Mouse (Mus musculus): Measurements from ENCODE around the gene Ppie. TPM values are rescaled to one million over a fixed set of nuclear protein-coding genes. Genes with fewer than 3 reads are reported as not detected.
"Not testable (repeated sequence)": the region's sequence is repeated elsewhere in the genome, so short reads cannot be mapped to it uniquely, and the experiment has no call there.

Gene Ppie
- polyA plus RNA-seq (2015; fragmentation: Nextera tagmentation; extraction: Ambion mirVana): 71.1 and 71.7 TPM in 2 replicates

GRCm38 (mm10) chr4:123139513-123140154 lies at the start of gene Ppie:
TSS of gene Ppie (minus strand) at chr4:123139951.
- no peaks in the 10 kb centered on the region for H3K9me3 ChIP-seq
- peak within 1 kb of the TSS; percentile 68 for H3K4me3 ChIP-seq
- H3K4me1 ChIP-seq: peaks cover 22% of the 10 kb centered on the region
- peak within 1 kb of the TSS; percentile 82 for H3K27ac ChIP-seq (replicated peaks)
- H3K36me3 ChIP-seq: peaks cover 12% of the 10 kb centered on the region
- 0 out of 2 replicates have a peak, but pooled peaks cover 3% of the 10 kb centered on the region for H3K27me3 ChIP-seq
- ATAC-seq (replicated peaks): peak; percentile 96
- WGBS: under 1% methylated on average over 34 of the region's 34 CpGs
- peak within 1 kb of the TSS; percentile 82 for H3K4me2 ChIP-seq (replicated peaks)
- H3K9ac ChIP-seq (replicated peaks): peak within 1 kb of the TSS; percentile 59

- Histone ChIP-seq H3K9ac (replicated peaks) (no peak overlapping the region), H3K27ac (replicated peaks) (0 out of 2 replicates have a peak overlapping the region, but pooled peaks have one; percentile 3), H3K27me3 (peaks cover 22% of the 10 kb centered on the region), H3K4me1 (peaks cover 31% of the 10 kb centered on the region), H3K9me3 (no peaks in the 10 kb centered on the region), H3K4me3 (0 out of 2 replicates have a peak overlapping the region, but pooled peaks have one; percentile 54), H3K4me2 (replicated peaks) (peak overlapping the region; percentile 81), H3K36me3 (no peaks in the 10 kb centered on the region)
- no peak for ATAC-seq (replicated peaks)
- WGBS: 45% methylated on average over 3 of the region's 3 CpGs
Observed at GRCm38 (mm10) chr4:123184816-123185215, 45.1 kb upstream of the Ppie start.

- ATAC-seq (replicated peaks): peak; percentile 92
- Histone ChIP-seq H3K27ac (replicated peaks) (peak overlapping the region; percentile 53), H3K9ac (replicated peaks) (peak overlapping the region; percentile 62), H3K4me3 (peak overlapping the region; percentile 54), H3K4me1 (peaks cover 31% of the 10 kb centered on the region), H3K27me3 (peaks cover 22% of the 10 kb centered on the region), H3K36me3 (no peaks in the 10 kb centered on the region), H3K4me2 (replicated peaks) (peak overlapping the region; percentile 81), H3K9me3 (no peaks in the 10 kb centered on the region)
- WGBS: 11% methylated on average over 43 of the region's 44 CpGs
Observed at GRCm38 (mm10) chr4:123183239-123184056, 43.7 kb upstream of the Ppie start.

GRCm38 (mm10) chr4:123182328-123183238 lies 42.8 kb upstream of the Ppie start, which contains the start of gene Hpcal4:
TSS of gene Hpcal4 (plus strand) at chr4:123183227.
- H3K36me3 ChIP-seq: no peaks in the 10 kb centered on the region
- H3K9ac ChIP-seq (replicated peaks): peak within 1 kb of the TSS; percentile 62
- WGBS: under 1% methylated on average over 44 of the region's 44 CpGs
- H3K27ac ChIP-seq (replicated peaks): peak within 1 kb of the TSS; percentile 53
- H3K4me3 ChIP-seq: peak within 1 kb of the TSS; percentile 54
- no peaks in the 10 kb centered on the region for H3K9me3 ChIP-seq
- peak; percentile 66 for ATAC-seq (replicated peaks)
- peaks cover 22% of the 10 kb centered on the region for H3K27me3 ChIP-seq
- H3K4me1 ChIP-seq: peaks cover 31% of the 10 kb centered on the region
- H3K4me2 ChIP-seq (replicated peaks): peak within 1 kb of the TSS; percentile 81

- H3K4me1 ChIP-seq: no peaks in the 10 kb centered on the region
- H3K27me3 ChIP-seq: 0 out of 2 replicates have a peak, but pooled peaks cover 4% of the 10 kb centered on the region
- no peak overlapping the region for H3K27ac ChIP-seq (replicated peaks)
- ATAC-seq (replicated peaks): no peak
- H3K4me3 ChIP-seq: no peak overlapping the region
- no peak overlapping the region for H3K4me2 ChIP-seq (replicated peaks)
- no peak overlapping the region for H3K9ac ChIP-seq (replicated peaks)
- no peaks in the 10 kb centered on the region for H3K9me3 ChIP-seq
- H3K36me3 ChIP-seq: no peaks in the 10 kb centered on the region
Observed at GRCm38 (mm10) chr4:123171811-123172210, 32.1 kb upstream of the Ppie start.

GRCm38 (mm10) chr4:123164157-123164556 lies 24.4 kb upstream of the Ppie start:
- 92% methylated on average over 15 of the region's 15 CpGs for WGBS
- Histone ChIP-seq H3K27ac (replicated peaks) (no peak overlapping the region), H3K36me3 (no peaks in the 10 kb centered on the region), H3K4me3 (no peak overlapping the region), H3K27me3 (no peaks in the 10 kb centered on the region), H3K9me3 (no peaks in the 10 kb centered on the region), H3K4me1 (peaks cover 9% of the 10 kb centered on the region), H3K4me2 (replicated peaks) (no peak overlapping the region), H3K9ac (replicated peaks) (no peak overlapping the region)
- ATAC-seq (replicated peaks): no peak

- WGBS: 10% methylated on average over 15 of the region's 15 CpGs
- H3K4me1 ChIP-seq: peaks cover 9% of the 10 kb centered on the region
- ATAC-seq (replicated peaks): no peak
- H3K9me3 ChIP-seq: no peaks in the 10 kb centered on the region
- H3K9ac ChIP-seq (replicated peaks): no peak overlapping the region
- H3K36me3 ChIP-seq: no peaks in the 10 kb centered on the region
- no peak overlapping the region for H3K4me3 ChIP-seq
- H3K4me2 ChIP-seq (replicated peaks): peak overlapping the region; percentile 28
- H3K27ac ChIP-seq (replicated peaks): no peak overlapping the region
- no peaks in the 10 kb centered on the region for H3K27me3 ChIP-seq
Observed at GRCm38 (mm10) chr4:123162305-123162917, 22.7 kb upstream of the Ppie start.

GRCm38 (mm10) chr4:123161251-123161650 lies 21.5 kb upstream of the Ppie start:
- not testable (repeated sequence) for H3K9ac ChIP-seq (replicated peaks); H3K9me3 ChIP-seq; H3K36me3 ChIP-seq; H3K27ac ChIP-seq (replicated peaks); H3K4me2 ChIP-seq (replicated peaks); H3K4me3 ChIP-seq; H3K27me3 ChIP-seq; H3K4me1 ChIP-seq; ATAC-seq (replicated peaks)
- 91% methylated on average over 3 of the region's 3 CpGs for WGBS

- no peaks in the 10 kb centered on the region for H3K36me3 ChIP-seq
- no peak for ATAC-seq (replicated peaks)
- H3K4me2 ChIP-seq (replicated peaks): no peak overlapping the region
- H3K9me3 ChIP-seq: no peaks in the 10 kb centered on the region
- no peak overlapping the region for H3K27ac ChIP-seq (replicated peaks)
- 85% methylated on average over 6 of the region's 6 CpGs for WGBS
- H3K4me1 ChIP-seq: peaks cover 9% of the 10 kb centered on the region
- no peak overlapping the region for H3K4me3 ChIP-seq
- H3K9ac ChIP-seq (replicated peaks): no peak overlapping the region
- H3K27me3 ChIP-seq: no peaks in the 10 kb centered on the region
Observed at GRCm38 (mm10) chr4:123160571-123160970, 20.8 kb upstream of the Ppie start.

GRCm38 (mm10) chr4:123155840-123156239 lies 16.1 kb upstream of the Ppie start:
- H3K27ac ChIP-seq (replicated peaks): no peak overlapping the region
- no peak; the same call in 1 of the 2 replicates for ATAC-seq (replicated peaks)
- no peak overlapping the region for H3K4me2 ChIP-seq (replicated peaks)
- no peaks in the 10 kb centered on the region for H3K36me3 ChIP-seq
- 0 out of 2 replicates have a peak, but pooled peaks cover 4% of the 10 kb centered on the region for H3K27me3 ChIP-seq
- no peak overlapping the region for H3K9ac ChIP-seq (replicated peaks)
- H3K4me1 ChIP-seq: no peaks in the 10 kb centered on the region
- no peak overlapping the region for H3K4me3 ChIP-seq
- H3K9me3 ChIP-seq: no peaks in the 10 kb centered on the region

GRCm38 (mm10) chr4:123155427-123155826 lies 15.7 kb upstream of the Ppie start:
- no peak overlapping the region for H3K4me3 ChIP-seq
- no peaks in the 10 kb centered on the region for H3K36me3 ChIP-seq
- H3K27me3 ChIP-seq: 0 out of 2 replicates have a peak, but pooled peaks cover 4% of the 10 kb centered on the region
- no peaks in the 10 kb centered on the region for H3K4me1 ChIP-seq
- no peak overlapping the region for H3K9ac ChIP-seq (replicated peaks)
- H3K4me2 ChIP-seq (replicated peaks): no peak overlapping the region
- no peak for ATAC-seq (replicated peaks)
- whole genome bisulfite sequencing: 61% methylated on average over 2 of the region's 2 CpGs
- no peaks in the 10 kb centered on the region for H3K9me3 ChIP-seq
- H3K27ac ChIP-seq (replicated peaks): no peak overlapping the region

Measured in forebrain, embryonic 15.5 days (tissue).